Mouse (Mus musculus) cerebellum, adult 9-11 months (tissue): ENCODE measurements at regions not wholly inside any gene's neighbourhood (a gene's known extent, or its start where the extent isn't known, plus 50 kb on each side); places are given as distances from the start of the nearest gene placed in this dataset.

Source experiments
- DNase-seq: peaks from one replicate; pipeline ENCODE4 v3.0.0; 2022

DNA sequence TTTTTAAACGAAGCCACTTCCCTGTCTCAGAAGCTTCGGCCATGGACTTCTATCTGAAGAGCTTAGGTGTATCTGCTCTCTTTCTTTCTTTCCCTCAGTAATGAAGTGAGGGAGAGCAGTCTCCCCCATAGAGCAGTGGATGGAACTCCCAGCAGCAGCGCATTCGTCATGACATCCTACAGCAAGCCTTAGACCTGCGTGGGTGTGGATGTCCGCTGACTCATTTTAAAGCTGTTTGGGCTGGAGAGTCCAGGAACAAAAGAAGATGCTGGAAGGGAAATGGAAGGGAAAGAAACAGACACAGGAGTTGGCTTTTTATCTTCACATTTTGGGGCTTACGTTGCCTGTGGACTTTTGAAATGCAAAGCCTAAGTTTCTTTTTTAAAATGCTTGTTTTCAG, 190.3 kb upstream of the Arhgap24 start:
- DNase-seq: no peak

DNA sequence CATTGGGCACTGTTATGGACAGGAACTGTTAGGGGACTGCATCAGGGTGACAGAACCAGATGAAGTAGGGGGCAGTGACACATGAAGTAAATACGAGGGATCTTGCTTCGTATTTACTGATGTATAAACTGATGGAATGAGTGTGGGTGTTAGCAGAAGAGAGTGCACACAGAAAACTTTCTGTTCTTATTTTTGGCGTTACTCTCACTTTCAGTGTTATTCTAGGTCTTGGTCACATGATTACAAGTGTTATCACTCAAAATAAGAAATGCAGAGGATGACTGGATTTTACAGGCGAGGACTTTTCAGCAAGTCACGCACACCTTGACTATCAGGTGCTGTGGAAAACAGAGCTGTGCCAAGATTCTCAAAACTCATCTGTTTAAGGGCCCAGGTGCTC, 185.6 kb upstream of the Arhgap24 start:
- DNase-seq: no peak

DNA sequence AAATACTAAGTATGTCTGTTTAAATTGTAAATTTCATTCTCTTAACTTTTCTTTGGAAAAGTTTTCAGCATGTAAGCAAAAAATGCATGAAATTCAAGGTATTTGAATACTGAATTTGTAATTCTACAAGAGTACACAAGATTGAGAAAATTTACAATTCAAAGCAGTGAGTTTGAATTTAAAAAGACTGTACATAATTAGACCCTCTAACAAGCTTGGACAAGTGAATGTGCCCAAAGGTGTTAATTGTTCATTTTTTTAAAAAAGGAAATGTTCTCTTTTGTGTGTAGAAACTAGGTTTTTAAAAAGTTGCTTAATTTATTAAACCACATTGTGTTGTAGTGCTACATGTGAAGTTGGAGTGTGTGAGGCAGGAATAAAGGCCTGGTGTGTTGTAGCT, 174.9 kb upstream of the Arhgap24 start:
- DNase-seq: no peak

DNA sequence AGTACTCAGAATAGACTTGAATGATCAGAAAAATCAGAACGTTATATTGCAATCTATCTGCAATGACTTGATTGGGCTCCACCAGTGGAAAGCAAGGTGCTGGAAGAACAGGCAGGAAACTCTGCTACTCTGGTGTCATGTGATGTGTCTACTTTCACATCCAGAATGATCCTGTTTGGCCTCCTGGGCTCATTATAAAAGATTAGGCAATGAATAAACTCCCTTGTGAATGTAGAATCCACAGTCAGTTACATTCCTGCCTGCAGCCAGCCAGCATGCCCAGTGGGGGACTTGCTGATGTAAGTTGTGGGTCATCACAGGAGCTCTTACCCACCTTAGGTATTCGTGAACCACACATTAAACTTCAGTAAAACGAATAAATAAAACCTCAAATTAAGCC, 174.5 kb upstream of the Arhgap24 start:
- no peak for DNase-seq

DNA sequence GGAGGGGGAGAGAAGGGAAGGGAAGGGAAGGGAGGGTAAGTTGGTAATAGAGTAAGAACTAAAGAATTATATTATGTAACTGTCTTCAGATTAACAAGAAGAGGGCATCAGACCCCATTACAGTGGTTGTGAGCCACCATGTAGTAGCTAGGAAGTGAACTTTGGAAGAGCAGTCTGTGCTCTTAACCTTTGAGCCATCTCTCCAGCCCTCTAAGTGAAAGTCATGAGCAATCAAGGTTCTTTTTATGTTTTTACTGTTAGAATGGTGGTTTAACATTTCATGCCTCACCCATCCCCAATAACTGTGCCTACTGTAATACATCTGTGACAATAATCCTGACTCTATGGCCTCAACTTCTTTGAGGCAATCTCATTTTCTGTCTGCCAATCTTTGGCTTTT, 169.6 kb upstream of the Arhgap24 start:
- no peak for DNase-seq

DNA sequence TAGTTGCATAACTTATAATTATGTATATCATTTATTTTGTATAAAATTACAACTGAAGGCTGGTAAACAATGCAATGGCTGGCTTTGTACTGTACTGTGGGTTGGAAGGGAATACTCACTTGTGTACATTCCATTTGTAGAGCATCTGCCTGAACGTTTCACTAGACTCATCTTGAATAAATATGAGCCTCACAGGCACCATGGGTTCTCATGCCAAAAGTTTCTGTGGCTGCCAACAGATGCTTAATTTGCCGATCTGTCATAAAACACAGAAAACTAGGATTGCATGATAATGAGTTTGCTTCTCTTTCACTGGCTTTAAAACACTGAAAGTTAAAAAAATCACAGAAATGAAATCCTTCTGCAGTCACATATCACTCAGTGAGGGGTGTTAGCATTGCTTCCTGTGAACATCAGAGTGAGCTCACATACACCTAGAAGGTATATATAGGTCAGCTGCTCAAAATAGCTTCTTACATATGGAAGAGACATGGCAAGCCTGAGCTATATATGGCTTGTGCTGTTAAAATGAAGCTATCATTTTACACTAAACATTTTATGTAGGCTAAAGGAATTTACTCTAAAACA, 152.9 kb upstream of the Arhgap24 start:
- DNase-seq: no peak

DNA sequence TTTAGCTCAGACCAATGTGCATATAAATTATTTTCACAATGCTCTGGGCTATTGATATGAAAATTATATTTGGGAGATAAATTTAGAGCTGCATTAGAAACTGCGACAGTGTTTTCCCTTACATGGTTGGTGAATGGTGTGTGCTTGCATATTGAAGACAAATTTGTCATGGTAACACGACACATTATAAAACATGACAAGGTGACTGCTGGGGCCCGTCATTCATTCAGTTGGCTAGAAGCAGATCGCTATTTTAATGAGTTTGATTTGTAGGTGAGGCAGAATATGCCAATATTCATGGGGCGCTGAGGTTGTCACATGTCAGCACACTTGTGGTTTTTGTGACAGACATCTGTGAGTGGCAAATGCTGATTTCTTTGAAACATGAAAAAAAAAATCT, 147.3 kb upstream of the Arhgap24 start:
- no peak for DNase-seq

DNA sequence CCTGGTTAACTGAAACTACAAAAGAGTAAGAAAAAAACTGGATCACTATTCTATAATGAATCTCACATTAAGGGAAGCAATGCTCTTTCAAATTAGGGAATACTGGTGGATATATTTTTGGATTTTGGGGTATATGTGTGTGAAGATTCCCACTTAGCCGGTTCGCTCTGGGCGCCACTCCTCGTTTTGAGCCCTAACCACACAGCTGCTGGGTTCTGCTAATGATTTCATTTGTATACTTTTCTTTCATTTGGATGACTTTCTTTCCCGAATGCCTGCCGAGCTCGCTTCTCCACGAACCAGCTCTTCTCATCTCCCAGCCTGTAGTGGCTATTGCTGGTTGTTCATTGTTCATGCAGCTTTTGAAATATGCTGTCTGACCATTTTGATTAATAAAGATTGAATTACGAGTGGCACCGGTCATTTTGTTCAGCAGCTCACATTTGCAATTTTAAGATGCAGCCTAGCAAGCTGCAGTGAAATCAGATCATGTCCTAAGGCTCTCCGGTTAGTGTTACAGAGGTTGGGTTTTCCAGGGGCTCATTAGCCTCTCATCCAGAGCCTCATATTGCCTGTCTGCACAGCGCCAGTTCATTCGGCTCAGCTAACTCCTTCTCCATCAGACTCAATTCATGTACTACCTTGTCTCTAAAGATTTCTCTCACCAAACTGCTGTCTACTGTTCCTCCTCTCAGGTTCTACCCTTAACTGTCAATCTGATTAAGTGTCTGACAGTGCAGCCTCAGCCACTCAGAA, 146.6 kb upstream of the Arhgap24 start:
- DNase-seq: no peak

DNA sequence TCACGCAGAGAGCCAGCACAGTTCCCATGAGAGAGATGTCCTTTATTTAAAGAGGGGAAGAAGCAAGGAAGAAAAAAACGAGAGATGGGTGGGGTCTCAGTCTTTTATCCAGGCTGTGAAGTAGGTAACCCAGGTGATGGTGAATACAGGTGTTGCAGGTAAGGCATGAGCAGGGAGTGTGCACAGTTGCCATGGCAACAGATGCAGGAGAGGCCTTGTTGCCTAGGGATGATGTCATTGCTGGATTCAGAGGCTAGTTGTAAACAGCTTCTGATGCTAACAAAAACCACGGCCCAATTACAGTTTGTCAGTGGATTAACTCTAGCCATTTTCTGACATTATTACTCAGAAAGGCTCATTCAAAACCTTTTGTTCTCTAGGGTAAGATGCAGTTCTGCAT, 114.7 kb upstream of the Arhgap24 start:
- no peak for DNase-seq

DNA sequence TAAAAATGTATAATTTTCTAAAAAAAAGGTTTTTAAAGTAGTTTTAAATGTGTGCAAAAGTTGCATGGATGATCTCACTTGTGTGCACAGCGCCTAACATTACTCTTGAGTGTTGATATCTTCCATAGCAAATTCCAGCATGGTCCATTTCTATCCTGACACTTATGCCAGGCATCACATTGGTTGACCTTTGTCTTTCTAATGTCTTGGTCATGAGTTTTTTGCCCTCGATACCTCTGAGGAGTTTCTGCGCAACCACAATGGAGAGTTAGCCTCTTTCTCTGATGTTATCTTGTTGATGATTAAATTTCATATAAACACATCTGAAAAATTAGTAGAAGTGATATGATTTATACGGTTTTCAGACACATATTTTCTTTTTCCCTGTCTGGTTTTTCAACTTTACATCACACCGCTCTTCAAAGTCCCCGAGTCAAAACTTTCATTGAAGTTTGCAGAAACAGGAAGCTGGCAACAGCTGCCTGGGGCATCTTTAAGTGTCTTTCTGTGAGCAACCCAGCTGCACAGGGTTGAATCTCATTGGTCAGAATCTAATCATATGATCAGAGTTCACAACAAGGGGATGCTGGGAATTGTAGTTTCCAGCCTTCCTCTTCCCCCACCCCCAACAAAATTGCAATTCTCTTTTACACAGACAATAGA, 107.8 kb upstream of the Arhgap24 start:
- no peak for DNase-seq

DNA sequence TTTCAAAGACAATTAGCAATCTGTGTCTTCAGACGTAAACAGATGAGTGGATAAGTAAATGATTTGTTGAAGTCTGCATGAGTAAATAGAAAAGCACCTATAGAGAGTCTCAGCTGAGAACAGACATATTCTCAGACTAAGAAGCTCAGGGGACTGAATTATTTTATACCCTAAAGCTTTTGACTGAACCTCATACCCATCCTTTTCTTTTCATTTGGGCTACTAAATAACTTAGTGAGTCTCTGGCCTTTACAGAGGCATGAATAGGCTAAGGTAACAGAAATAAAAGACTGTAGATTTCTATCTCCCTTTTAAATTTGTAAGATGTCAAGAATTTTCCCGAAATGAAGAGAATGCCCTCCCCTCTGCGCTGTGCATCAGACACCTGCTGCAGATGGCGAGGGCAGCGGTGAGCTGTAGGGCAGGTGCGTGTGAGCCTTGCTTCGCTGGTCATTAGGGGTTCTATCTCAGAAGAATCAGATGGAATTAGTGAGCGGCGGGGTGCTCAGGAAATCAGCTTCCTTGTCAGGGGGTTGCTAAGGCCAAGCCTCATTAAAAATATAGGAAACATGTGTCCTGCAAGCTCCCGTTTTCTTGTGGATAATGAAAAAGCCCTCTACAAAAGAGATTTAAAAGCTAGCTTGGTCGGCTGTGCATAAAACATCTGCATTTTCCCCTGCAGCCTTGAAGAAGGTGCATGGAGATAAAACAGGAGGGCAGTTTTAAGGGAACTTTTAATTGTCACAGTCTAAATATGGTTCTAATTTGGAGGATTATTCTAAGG, 107.0 kb upstream of the Arhgap24 start:
- DNase-seq: no peak

DNA sequence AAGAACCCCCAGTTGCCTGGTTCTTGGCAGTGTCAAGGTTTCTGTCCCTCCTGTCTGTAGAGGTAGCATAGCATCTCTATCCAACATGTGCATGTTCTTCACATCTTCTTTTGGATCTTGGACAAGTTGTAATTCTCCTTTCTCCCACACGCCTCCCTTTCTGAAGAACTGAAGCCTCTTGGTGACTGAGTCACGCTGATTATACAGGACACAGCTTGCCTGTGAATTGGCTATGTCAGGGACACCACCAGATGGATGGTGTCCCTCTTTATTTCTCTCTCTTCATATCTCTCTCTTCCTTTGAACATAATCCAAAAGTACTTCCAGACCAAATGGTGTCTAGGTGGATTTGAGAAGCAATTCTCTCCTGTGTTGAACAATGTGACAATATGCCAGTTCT, 105.9 kb upstream of the Arhgap24 start:
- no peak for DNase-seq

DNA sequence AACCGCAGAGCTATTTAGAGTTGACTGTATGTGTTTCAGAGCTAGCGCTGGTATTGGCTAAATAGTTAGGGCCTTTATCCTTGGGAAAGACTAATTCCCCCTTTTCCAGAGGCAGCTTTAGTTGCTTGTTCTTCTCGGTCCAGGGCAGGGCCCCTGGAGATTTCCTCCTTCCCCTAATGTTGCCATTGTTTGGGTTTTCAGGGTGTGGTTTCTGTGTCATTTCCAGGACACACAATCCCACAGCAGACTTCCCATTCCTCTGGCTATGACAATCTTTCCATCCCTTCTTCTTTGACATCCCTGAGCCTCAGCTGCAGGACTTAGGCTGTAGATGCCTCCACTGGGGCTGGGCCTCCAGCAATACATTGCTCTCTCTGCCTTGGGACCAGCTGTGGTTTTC, 87.2 kb upstream of the Arhgap24 start:
- DNase-seq: no peak

DNA sequence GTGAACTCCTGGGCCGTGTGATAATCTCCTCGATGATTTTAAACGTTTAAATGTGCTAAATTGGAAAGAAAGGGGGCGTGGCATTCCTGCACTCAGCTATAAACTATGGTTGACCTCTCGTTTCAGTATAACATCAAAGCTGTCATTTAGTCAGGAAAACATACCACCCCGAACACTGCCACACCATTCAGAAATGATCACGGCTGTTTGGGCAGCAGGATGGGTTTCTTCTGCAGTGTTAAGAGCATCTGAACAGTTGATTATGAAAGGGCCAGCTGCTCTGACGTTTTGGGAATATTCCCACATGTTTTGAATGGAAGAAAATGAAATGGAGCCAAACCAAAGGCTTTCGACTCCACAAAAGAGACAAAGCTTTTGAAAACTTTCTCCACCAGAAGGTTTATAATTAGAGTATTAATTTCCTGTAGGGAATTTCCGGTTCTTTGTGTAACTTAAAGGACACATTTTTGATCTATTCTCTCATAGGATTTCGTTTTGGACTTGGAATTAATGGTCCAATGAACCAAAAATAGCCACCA, 85.5 kb upstream of the Arhgap24 start:
- no peak for DNase-seq

DNA sequence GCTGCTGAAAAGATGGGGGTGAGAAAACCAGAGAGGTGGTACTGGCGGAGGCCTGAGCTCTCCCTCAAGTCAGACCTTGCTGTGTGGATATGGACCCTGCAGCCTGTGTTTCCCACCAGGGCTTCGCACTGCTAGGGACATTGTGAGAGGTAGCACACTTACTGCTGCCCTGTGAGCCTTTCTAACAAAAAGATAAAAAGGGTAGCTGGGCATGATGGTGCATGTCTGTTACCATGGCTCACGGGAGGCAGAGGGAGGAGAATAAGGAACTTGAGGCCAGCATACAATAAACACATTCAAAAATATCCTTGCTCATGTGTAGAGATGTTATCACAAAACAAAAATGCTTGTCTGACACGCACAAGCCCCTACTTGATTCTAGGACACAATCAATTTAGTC, 82.2 kb upstream of the Arhgap24 start:
- DNase-seq: no peak

DNA sequence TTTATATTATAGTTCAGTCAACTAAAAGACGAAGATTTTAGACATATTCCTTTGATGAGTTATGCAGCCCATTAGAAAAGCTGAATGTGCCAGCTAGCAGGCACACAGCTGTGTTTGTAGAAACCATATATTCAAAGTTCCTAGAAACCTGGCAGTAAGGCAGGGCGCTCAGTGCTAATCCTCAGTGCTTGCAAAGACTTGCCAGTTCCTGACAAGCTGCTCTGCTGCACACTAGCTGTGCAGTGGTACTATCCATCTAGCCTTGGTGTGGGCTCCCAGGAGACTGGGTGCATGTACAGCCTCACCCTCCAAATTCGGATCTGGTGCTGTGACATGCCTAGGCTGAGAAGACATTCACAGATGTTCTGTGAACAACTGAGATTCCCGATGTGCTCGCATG, 63.5 kb upstream of the Arhgap24 start:
- no peak for DNase-seq

DNA sequence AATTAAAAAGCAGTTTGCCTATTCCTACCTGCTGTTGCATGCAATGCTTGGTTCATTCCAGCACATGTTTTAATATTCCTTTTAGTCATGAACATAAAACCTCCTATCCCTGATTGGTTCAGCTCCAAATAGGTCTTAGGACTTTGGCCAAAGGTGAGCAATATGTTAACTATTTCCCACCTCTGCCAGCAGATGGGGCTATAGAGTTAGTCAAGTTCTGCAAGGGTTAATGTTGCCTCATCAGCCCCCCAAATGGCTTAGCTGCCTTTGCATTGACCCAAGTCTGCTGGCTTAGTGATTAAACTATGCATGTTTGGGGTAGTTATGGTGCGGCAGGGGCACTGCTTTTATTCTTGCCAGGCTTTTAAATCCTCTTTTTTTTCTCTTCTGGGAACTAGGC, 62.1 kb upstream of the Arhgap24 start:
- no peak for DNase-seq

DNA sequence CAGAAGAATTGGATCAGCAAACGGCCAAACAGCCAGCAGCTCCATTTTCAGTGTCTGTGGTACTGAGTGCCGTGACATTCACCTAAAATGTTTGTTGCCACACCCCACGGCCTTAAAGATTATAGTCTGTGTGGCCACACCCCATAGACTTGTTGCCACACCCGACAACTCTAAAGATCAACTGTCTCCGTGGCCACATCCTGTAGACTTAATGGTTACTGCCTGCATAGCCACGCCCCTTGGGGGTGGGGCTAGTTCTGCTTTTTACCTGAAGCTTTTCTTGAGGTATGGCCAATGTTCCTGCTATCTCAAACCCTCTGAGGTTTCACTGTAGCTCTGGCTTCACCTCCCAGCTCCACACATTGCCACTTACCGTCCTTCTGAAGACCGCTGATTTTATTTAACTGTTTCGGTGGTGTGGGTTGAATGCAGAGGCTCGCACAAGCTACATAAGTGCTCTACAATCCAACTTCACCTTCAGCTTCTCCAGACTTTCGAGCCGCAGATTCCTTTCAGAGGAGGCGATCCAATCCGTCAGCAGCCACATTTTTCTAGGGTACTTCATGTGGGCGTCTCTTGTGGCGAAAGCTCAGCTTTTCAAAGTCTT, 56.5 kb upstream of the Arhgap24 start:
- DNase-seq: no peak

DNA sequence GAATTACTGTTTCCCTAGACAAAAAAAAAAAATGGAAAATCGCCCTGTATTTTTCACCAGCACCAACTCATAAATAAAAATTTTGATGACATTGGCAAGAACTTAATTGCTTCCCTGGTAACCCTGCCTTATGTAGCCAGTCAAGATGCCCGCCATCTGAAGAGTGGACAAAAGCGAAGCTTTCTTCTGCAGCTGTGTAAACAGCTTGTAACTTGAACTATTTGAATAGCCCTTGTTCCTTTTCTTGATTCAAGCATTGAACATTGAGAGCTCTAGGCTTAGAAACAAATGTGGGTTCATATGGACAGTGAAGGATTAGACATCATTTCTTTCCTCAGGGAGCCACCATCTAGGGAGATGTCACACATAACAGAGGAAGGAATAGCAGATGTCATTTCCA, 52.9 kb upstream of the Arhgap24 start:
- DNase-seq: no peak
